Mouse (Mus musculus) adrenal gland, adult 8-10 months (tissue): Measurements from ENCODE around the gene Cdc42ep1. TPM values are rescaled to one million over a fixed set of nuclear protein-coding genes. Genes with fewer than 3 reads are reported as not detected.

Experiments
- DNase-seq: peaks from one replicate; pipeline ENCODE4 v3.0.0; 2022
- total RNA-seq, 4 experiments: library from RNA; stranded (reverse); gene quantifications; 2 replicates each; pipeline ENCODE4 v1.2.4; 2022

The Cdc42ep1 gene
- 10 to 100 TPM; 41.2 to 85.0 (median 65.8) TPM for total RNA-seq

GRCm38 (mm10) chr15:78842371-78843163 is at the start of gene Cdc42ep1:
Gene Cdc42ep1, plus strand, starts transcription at chr15:78842624.
- peak; percentile 73 for DNase-seq

- no peak for DNase-seq
These were observed 46.0 kb upstream of the Cdc42ep1 start for GRCm38 (mm10) chr15:78796196-78797059.

- no peak for DNase-seq
These were observed 45.4 kb upstream of the Cdc42ep1 start for GRCm38 (mm10) chr15:78797060-78797329.

- no peak for DNase-seq
These were observed 43.4 kb upstream of the Cdc42ep1 start for GRCm38 (mm10) chr15:78799029-78799428.

GRCm38 (mm10) chr15:78801571-78801970 is 40.9 kb upstream of the Cdc42ep1 start:
- DNase-seq: no peak

GRCm38 (mm10) chr15:78801971-78802741 is 40.3 kb upstream of the Cdc42ep1 start:
- no peak for DNase-seq

- DNase-seq: no peak
These were observed 39.5 kb upstream of the Cdc42ep1 start, which contains the start of gene Card10 for GRCm38 (mm10) chr15:78802776-78803391. Gene Card10, minus strand, starts transcription at chr15:78803042.

- DNase-seq: peak; percentile 59
These were observed 38.9 kb upstream of the Cdc42ep1 start for GRCm38 (mm10) chr15:78803499-78803900.

- DNase-seq: no peak
These were observed 38.1 kb upstream of the Cdc42ep1 start for GRCm38 (mm10) chr15:78804326-78804725.

GRCm38 (mm10) chr15:78805351-78805750 is 37.1 kb upstream of the Cdc42ep1 start:
- no peak for DNase-seq

GRCm38 (mm10) chr15:78806614-78807013 is 35.8 kb upstream of the Cdc42ep1 start:
- DNase-seq: no peak

- no peak for DNase-seq
These were observed 35.3 kb upstream of the Cdc42ep1 start for GRCm38 (mm10) chr15:78807141-78807540.

GRCm38 (mm10) chr15:78808980-78809379 is 33.4 kb upstream of the Cdc42ep1 start:
- DNase-seq: no peak

- DNase-seq: no peak
These were observed 32.7 kb upstream of the Cdc42ep1 start for GRCm38 (mm10) chr15:78809739-78810138.

- no peak for DNase-seq
These were observed 32.3 kb upstream of the Cdc42ep1 start for GRCm38 (mm10) chr15:78810146-78810545.

- no peak for DNase-seq
These were observed 28.8 kb upstream of the Cdc42ep1 start for GRCm38 (mm10) chr15:78813603-78814002.

GRCm38 (mm10) chr15:78815314-78816073 is 26.9 kb upstream of the Cdc42ep1 start:
- no peak for DNase-seq

- DNase-seq: no peak
These were observed 26.4 kb upstream of the Cdc42ep1 start for GRCm38 (mm10) chr15:78816074-78816391.

- no peak for DNase-seq
These were observed 15.9 kb upstream of the Cdc42ep1 start for GRCm38 (mm10) chr15:78826213-78827204.

GRCm38 (mm10) chr15:78828315-78828714 is 14.1 kb upstream of the Cdc42ep1 start:
- DNase-seq: no peak
